Mouse (Mus musculus) heart, postnatal 0 days (tissue): ENCODE results near the gene Dnajc6.

Experiments
- CTCF ChIP-seq: IDR thresholded peaks from 2 replicates; pipeline ENCODE4 v1.5.1; 2016; ENCODE audit warnings: antibody characterized with exemption, control low read depth, low read depth
- EP300 ChIP-seq: IDR thresholded peaks from 2 replicates; pipeline ENCODE4 v1.6.1; 2016; ENCODE audit warnings: antibody characterized with exemption, low read depth

- no peak for TF ChIP-seq CTCF
- no peak for TF ChIP-seq EP300
These were observed 107.2 kb downstream of the Dnajc6 start for GRCm38 (mm10) chr4:101603635-101604034.
